Mouse (Mus musculus) adrenal gland, postnatal 25 days (tissue): ENCODE results near the gene Klra5. TPM values are rescaled to one million over a fixed set of nuclear protein-coding genes. Genes with fewer than 3 reads are reported as not detected.
"Not testable (repeated sequence)": the region's sequence is repeated elsewhere in the genome, so short reads cannot be mapped to it uniquely, and the experiment has no call there.

Source experiments
- DNase-seq: peaks from one replicate; pipeline ENCODE4 v3.0.0; 2021; ENCODE audit warnings: mixed read lengths
- long read RNA-seq: library from polyadenylated mRNA; stranded (forward); transcript quantifications from one replicate; pipeline ENCODE4 v2.0.0, GENCODE M21; 2021
- total RNA-seq: library from RNA; stranded (reverse); gene quantifications from 2 replicates; pipeline ENCODE4 v1.2.3, GENCODE M21; 2021

The Klra5 gene
- not detected in 2 replicates for total RNA-seq
- long read RNA-seq, result 0 reads

- not testable (repeated sequence) for DNase-seq
These were observed at the start of gene Klra5 for GRCm38 (mm10) chr6:129917476-129917946. Klra5 (minus strand) TSS chr6:129917650.

DNA sequence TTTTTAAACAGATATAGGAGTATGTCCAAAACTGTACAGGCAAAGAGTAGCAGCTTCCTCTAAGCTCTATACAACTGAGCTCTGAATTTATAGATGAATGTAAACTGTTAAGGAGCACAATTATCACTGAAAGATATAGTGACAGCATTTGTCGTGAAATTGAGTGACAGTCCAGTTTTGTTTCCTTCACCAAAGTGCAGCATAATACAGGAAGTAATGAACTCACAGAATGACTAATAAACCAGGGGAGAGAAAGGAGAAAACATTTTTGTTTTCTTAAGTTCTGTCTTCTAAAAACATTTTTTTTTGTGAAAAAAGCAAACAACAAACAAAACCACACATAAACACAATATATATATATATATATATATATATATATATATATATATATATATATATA lies 454 bp downstream of the Klra5 start:
- no peak for DNase-seq

DNA sequence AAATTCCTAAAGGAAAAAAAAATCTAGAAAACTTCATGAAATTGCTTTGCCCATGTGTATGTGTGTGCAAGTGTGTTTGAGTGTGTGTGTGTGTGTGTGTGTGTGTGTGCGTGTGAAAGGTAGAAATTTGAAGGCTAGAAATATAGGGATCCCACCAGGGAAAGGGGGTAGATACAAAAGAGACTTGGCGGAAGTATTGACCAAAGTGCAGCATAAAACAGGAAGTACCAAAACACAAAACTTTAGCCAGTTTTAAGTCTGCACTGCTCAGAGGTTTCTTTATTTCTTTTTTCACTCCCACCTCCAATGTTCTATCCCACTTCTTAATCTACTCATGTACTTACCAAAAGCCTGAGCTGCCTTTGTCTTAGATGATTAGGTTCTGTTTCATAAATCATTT lies 34.9 kb downstream of the Klra5 start:
- no peak for DNase-seq

GRCm38 (mm10) chr6:129876549-129876948 lies 40.9 kb downstream of the Klra5 start, which contains the start of gene Klra17:
Klra17 (minus strand) TSS chr6:129876672.
- DNase-seq, result no peak

DNA sequence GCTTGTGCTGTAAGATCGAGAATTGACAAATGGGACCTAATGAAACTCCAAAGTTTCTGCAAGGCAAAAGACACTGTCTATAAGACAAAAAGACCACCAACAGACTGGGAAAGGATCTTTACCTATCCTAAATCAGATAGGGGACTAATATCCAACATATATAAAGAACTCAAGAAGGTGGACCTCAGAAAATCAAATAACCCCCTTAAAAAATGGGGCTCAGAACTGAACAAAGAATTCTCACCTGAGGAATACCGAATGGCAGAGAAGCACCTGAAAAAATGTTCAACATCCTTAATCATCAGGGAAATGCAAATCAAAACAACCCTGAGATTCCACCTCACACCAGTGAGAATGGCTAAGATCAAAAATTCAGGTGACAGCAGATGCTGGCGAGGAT lies 55.1 kb downstream of the Klra5 start, which contains the start of gene Gm17631:
Gene Gm17631 (plus strand): TSS at position 301 of the 400 bp plus-strand sequence.
- not testable (repeated sequence) for DNase-seq

Other genes with a start within 250 kb of the Klra5 start
- gene Klrc1, start 238.7 kb downstream of the Klra5 start, total RNA-seq, result not detected in 2 replicates
- gene Klri1, start 200.5 kb downstream of the Klra5 start, total RNA-seq, result not detected in 2 replicates
- gene Klri2, start 177.2 kb downstream of the Klra5 start, total RNA-seq, result not detected in 2 replicates
- not detected in 2 replicates for gene Gm156, start 133.4 kb downstream of the Klra5 start, total RNA-seq
- gene Gm17631, start 55.0 kb downstream of the Klra5 start, total RNA-seq, result not detected in 2 replicates
- not detected in 2 replicates for gene Klra17, start 41.0 kb downstream of the Klra5 start, total RNA-seq
- not detected in 2 replicates for gene Klra6, start 109.3 kb upstream of the Klra5 start, total RNA-seq
- not detected in 2 replicates for gene Klra4, start 149.6 kb upstream of the Klra5 start, total RNA-seq
- not detected in 2 replicates for gene Klra8, start 212.2 kb upstream of the Klra5 start, total RNA-seq